In genomic region chr9:103134450-103135030, GRCm38 (mm10) we compare ENCODE assay signal across 9 mouse cellular contexts. TPM values are rescaled to one million over a fixed set of nuclear protein-coding genes. Genes with fewer than 3 reads are reported as not detected.
A peak's percentile ranks its signal among the peaks of the same experiment; 100 is the strongest.
DNase-seq lines count a peak whose midpoint lies in the region; ATAC-seq and TF ChIP-seq lines count a peak whose summit lies in the region.
"Had no signal": no experiment of that assay in that cellular context is flagged by ENCODE, and none has a peak within 500 bp of the region (broad histone marks: within the 10 kb centered on the region; RNA-seq: fewer than 3 reads in every experiment).

No protein-coding gene starts in this region.

- 0 out of 2 replicates have a peak overlapping the region, but pooled peaks have one; percentile 16 for H3K27ac ChIP-seq in neural tube, embryonic 12.5 days
- no peak overlapping the region for H3K27ac ChIP-seq in intestine, embryonic 15.5 days
- no peak overlapping the region for H3K27ac ChIP-seq in stomach, postnatal 0 days (replicated peaks)

- no peak overlapping the region for H3K4me2 ChIP-seq in neural tube, embryonic 12.5 days (replicated peaks)
- no peak overlapping the region for H3K4me2 ChIP-seq in intestine, embryonic 15.5 days (replicated peaks)
- no peak overlapping the region for H3K4me2 ChIP-seq in stomach, postnatal 0 days (replicated peaks; ENCODE audit: low read depth)

- H3K27me3 ChIP-seq in neural tube, embryonic 12.5 days (replicated peaks): no peaks in the 10 kb centered on the region
- H3K27me3 ChIP-seq in intestine, embryonic 15.5 days (replicated peaks): no peaks in the 10 kb centered on the region
- no peaks in the 10 kb centered on the region for H3K27me3 ChIP-seq in stomach, postnatal 0 days (ENCODE audit: control insufficient read depth, insufficient read depth, low read length)
- H3K27me3 ChIP-seq: CH12.LX had no signal

- no peaks in the 10 kb centered on the region; the same call in 1 of the 2 replicates for H3K36me3 ChIP-seq in neural tube, embryonic 12.5 days
- no peaks in the 10 kb centered on the region for H3K36me3 ChIP-seq in intestine, embryonic 15.5 days
- no peaks in the 10 kb centered on the region for H3K36me3 ChIP-seq in stomach, postnatal 0 days (ENCODE audit: control insufficient read depth, insufficient read depth, low read length)

- H3K9ac ChIP-seq in neural tube, embryonic 12.5 days: peak overlapping the region; percentile 13; the same call in 1 of the 2 replicates
- no peak overlapping the region for H3K9ac ChIP-seq in intestine, embryonic 15.5 days
- no peak overlapping the region for H3K9ac ChIP-seq in stomach, postnatal 0 days (ENCODE audit: low read length)

- no peak for TF ChIP-seq CTCF in stomach, postnatal 0 days (IDR thresholded peaks at IDR 0.05; ENCODE audit: low read depth)

- peak; percentile 51 to 57 for DNase-seq in cerebellum, adult 18-20 months
- no peak for DNase-seq in cerebellum, adult 9-11 months
- DNase-seq in neural tube, embryonic 10.5 days (ENCODE audit: extremely low spot score, low spot score): no peak
- no peak for DNase-seq in stomach, postnatal 0 days (ENCODE audit: low spot score)
- DNase-seq in retina, embryonic 14.5 days (ENCODE audit: low spot score): no peak

- H3K9me3 ChIP-seq in neural tube, embryonic 12.5 days: no peaks in the 10 kb centered on the region
- H3K9me3 ChIP-seq in intestine, embryonic 15.5 days: no peaks in the 10 kb centered on the region
- no peaks in the 10 kb centered on the region for H3K9me3 ChIP-seq in stomach, postnatal 0 days (ENCODE audit: control insufficient read depth, low read length)

- no peak overlapping the region for H3K4me3 ChIP-seq in neural tube, embryonic 12.5 days
- no peak overlapping the region for H3K4me3 ChIP-seq in intestine, embryonic 15.5 days (replicated peaks)
- H3K4me3 ChIP-seq in stomach, postnatal 0 days (ENCODE audit: low read depth, low read length): no peak overlapping the region

- TF ChIP-seq EP300 in stomach, postnatal 0 days (optimal IDR thresholded peaks at IDR 0.05): no peak

- H3K4me1 ChIP-seq in neural tube, embryonic 12.5 days: peaks cover 47% of the 10 kb centered on the region
- H3K4me1 ChIP-seq in intestine, embryonic 15.5 days (replicated peaks): 0 out of 2 replicates have a peak, but pooled peaks cover 3% of the 10 kb centered on the region
- H3K4me1 ChIP-seq in stomach, postnatal 0 days (replicated peaks; ENCODE audit: control insufficient read depth, insufficient read depth): no peaks in the 10 kb centered on the region

- peak; percentile 25; the same call in 1 of the 2 replicates for ATAC-seq in neural tube, embryonic 12.5 days (ENCODE audit: low FRiP score, low read depth)
- peak; percentile 91 for ATAC-seq in intestine, embryonic 15.5 days
- 0 out of 2 replicates have a peak, but pooled peaks have one; percentile 31 for ATAC-seq in stomach, postnatal 0 days (ENCODE audit: low FRiP score, low TSS enrichment)
- ATAC-seq in erythroid progenitor cell, adult 5-6 weeks (replicated peaks; ENCODE audit: low FRiP score, poor library complexity, severe bottlenecking): no peak

- WGBS in neural tube, embryonic 12.5 days: 49% methylated on average over 9 of the region's 9 CpGs
- 36% methylated on average over 9 of the region's 9 CpGs for WGBS in intestine, embryonic 15.5 days
- 43% methylated on average over 9 of the region's 9 CpGs for WGBS in stomach, postnatal 0 days

RNA-seq across cellular contexts. Expression of gene Rab6b, which starts 23.0 kb away (rescaled TPM):
- polyA plus RNA-seq in neural tube, embryonic 12.5 days (2016; fragmentation: Nextera tagmentation; extraction: Ambion mirVana): 55.5 and 61.1 TPM in 2 replicates
- polyA plus RNA-seq in intestine, embryonic 15.5 days (2015; fragmentation: Nextera tagmentation; extraction: Ambion mirVana): 5.7 and 5.9 TPM in 2 replicates
- 3.3 and 4.1 TPM in 2 replicates for polyA plus RNA-seq in stomach, postnatal 0 days (2015; fragmentation: Nextera tagmentation; extraction: Ambion mirVana)
- total RNA-seq in erythroid progenitor cell, adult 5-6 weeks (2015; ENCODE audit: low replicate concordance): 0.36 and 0.42 TPM in 2 replicates
- 0.61 and 0.64 TPM in 2 replicates for total RNA-seq in erythroid progenitor cell, adult 5-6 weeks (2017; ENCODE audit: low replicate concordance)

Comparison
In these comparisons a context has a peak if more than half of its experiments do, and no peak if none do; other contexts are left out.
1. DNase-seq: peak in cerebellum, adult 18-20 months (2 of 2); none in cerebellum, adult 9-11 months (single experiment), neural tube, embryonic 10.5 days (single experiment), stomach, postnatal 0 days (single experiment) and retina, embryonic 14.5 days (single experiment).